9 mouse cellular contexts compared by ENCODE assay signal in genomic region chr11:20915687-20916432, GRCm38 (mm10).
DNase-seq lines count a peak whose midpoint lies in the region; ATAC-seq and TF ChIP-seq lines count a peak whose summit lies in the region.
"Had no signal": no experiment of that assay in that cellular context is flagged by ENCODE, and none has a peak within 500 bp of the region (broad histone marks: within the 10 kb centered on the region; RNA-seq: fewer than 3 reads in every experiment).

No protein-coding gene starts in this region.

- peaks cover 95% of the 10 kb centered on the region for H3K4me1 ChIP-seq in megakaryocyte, embryonic 14.5 days
- H3K4me1 ChIP-seq in embryonic facial prominence, embryonic 11.5 days (ENCODE audit: control insufficient read depth, insufficient read depth, low read length), result no peaks in the 10 kb centered on the region
- H3K4me1 ChIP-seq in hindbrain, embryonic 16.5 days (ENCODE audit: control insufficient read depth, insufficient read depth, low read depth, low read length), result peaks cover 2% of the 10 kb centered on the region; the same call in 1 of the 2 replicates
- peaks cover 20% of the 10 kb centered on the region; the same call in 1 of the 2 replicates for H3K4me1 ChIP-seq in lung, postnatal 0 days (ENCODE audit: insufficient read depth, low read depth, low read length)

- H3K9me3 ChIP-seq in megakaryocyte, embryonic 14.5 days, result no peaks in the 10 kb centered on the region
- H3K9me3 ChIP-seq in embryonic facial prominence, embryonic 11.5 days (replicated peaks; ENCODE audit: control insufficient read depth, low read length), result no peaks in the 10 kb centered on the region
- H3K9me3 ChIP-seq in hindbrain, embryonic 16.5 days (ENCODE audit: control insufficient read depth, low read length), result no peaks in the 10 kb centered on the region
- H3K9me3 ChIP-seq in lung, postnatal 0 days (ENCODE audit: low read length), result no peaks in the 10 kb centered on the region

- peak overlapping the region; percentile 44 for H3K4me3 ChIP-seq in megakaryocyte, embryonic 14.5 days (replicated peaks)
- H3K4me3 ChIP-seq in embryonic facial prominence, embryonic 11.5 days (ENCODE audit: low read depth, low read length), result no peak overlapping the region
- no peak overlapping the region for H3K4me3 ChIP-seq in hindbrain, embryonic 16.5 days (ENCODE audit: low read length)
- H3K4me3 ChIP-seq in lung, postnatal 0 days (ENCODE audit: low read depth, low read length), result no peak overlapping the region
- H3K4me3 ChIP-seq: myocyte had no signal

- H3K27me3 ChIP-seq in megakaryocyte, embryonic 14.5 days (replicated peaks), result no peaks in the 10 kb centered on the region
- H3K27me3 ChIP-seq in embryonic facial prominence, embryonic 11.5 days (ENCODE audit: control insufficient read depth, insufficient read depth, low read length), result no peaks in the 10 kb centered on the region
- no peaks in the 10 kb centered on the region for H3K27me3 ChIP-seq in hindbrain, embryonic 16.5 days (replicated peaks; ENCODE audit: control insufficient read depth, insufficient read depth, low read length)
- H3K27me3 ChIP-seq in lung, postnatal 0 days (replicated peaks; ENCODE audit: insufficient read depth, low read length), result no peaks in the 10 kb centered on the region

- H3K9ac ChIP-seq in embryonic facial prominence, embryonic 11.5 days (replicated peaks; ENCODE audit: low read length), result no peak overlapping the region
- no peak overlapping the region for H3K9ac ChIP-seq in hindbrain, embryonic 16.5 days (ENCODE audit: low read depth, low read length)
- no peak overlapping the region for H3K9ac ChIP-seq in lung, postnatal 0 days (replicated peaks; ENCODE audit: low read depth)

- peaks cover 9% of the 10 kb centered on the region for H3K36me3 ChIP-seq in megakaryocyte, embryonic 14.5 days (replicated peaks; ENCODE audit: low read length)
- H3K36me3 ChIP-seq in embryonic facial prominence, embryonic 11.5 days (replicated peaks; ENCODE audit: control insufficient read depth, insufficient read depth, low read depth, low read length), result no peaks in the 10 kb centered on the region
- no peaks in the 10 kb centered on the region for H3K36me3 ChIP-seq in hindbrain, embryonic 16.5 days (ENCODE audit: control insufficient read depth, insufficient read depth, low read length)
- no peaks in the 10 kb centered on the region for H3K36me3 ChIP-seq in lung, postnatal 0 days (ENCODE audit: insufficient read depth, low read length)

- DNase-seq in embryonic facial prominence, embryonic 11.5 days (ENCODE audit: low spot score), result peak; percentile 30
- peak; percentile 46 for DNase-seq in lung, postnatal 0 days (ENCODE audit: low spot score)
- DNase-seq in adrenal gland, postnatal 36 days, result no peak
- DNase-seq in layer of hippocampus, postnatal 14 days (ENCODE audit: low spot score in 2 of 2), result no peak
- DNase-seq in cerebellum, adult 18-20 months, result no peak

- ATAC-seq in megakaryocyte, adult 5-6 weeks (ENCODE audit: poor library complexity, severe bottlenecking), result no peak
- ATAC-seq in embryonic facial prominence, embryonic 11.5 days (replicated peaks; ENCODE audit: insufficient number of reproducible peaks, low FRiP score, low TSS enrichment, low read depth), result no peak
- ATAC-seq in hindbrain, embryonic 16.5 days, result 0 out of 2 replicates have a peak, but pooled peaks have one; percentile 48
- ATAC-seq in lung, postnatal 0 days, result no peak

- H3K27ac ChIP-seq in embryonic facial prominence, embryonic 11.5 days (replicated peaks; ENCODE audit: low read depth, low read length), result no peak overlapping the region
- peak overlapping the region; percentile 37; the same call in 1 of the 2 replicates for H3K27ac ChIP-seq in hindbrain, embryonic 16.5 days (ENCODE audit: low read depth, low read length)
- no peak overlapping the region for H3K27ac ChIP-seq in lung, postnatal 0 days (ENCODE audit: low read length)

- WGBS in embryonic facial prominence, embryonic 11.5 days, result 31% methylated on average over 7 of the region's 7 CpGs
- WGBS in hindbrain, embryonic 16.5 days, result 43% methylated on average over 7 of the region's 7 CpGs
- 41% methylated on average over 7 of the region's 7 CpGs for WGBS in lung, postnatal 0 days

- no peak for TF ChIP-seq EP300 in lung, postnatal 0 days (IDR thresholded peaks at IDR 0.05)

- no peak overlapping the region for H3K4me2 ChIP-seq in embryonic facial prominence, embryonic 11.5 days (ENCODE audit: low read depth, low read length)
- H3K4me2 ChIP-seq in hindbrain, embryonic 16.5 days (ENCODE audit: low read length), result no peak overlapping the region
- no peak overlapping the region for H3K4me2 ChIP-seq in lung, postnatal 0 days (replicated peaks; ENCODE audit: low read depth, low read length)

- TF ChIP-seq CTCF in lung, postnatal 0 days (IDR thresholded peaks at IDR 0.05), result peak; percentile 64

Comparison
In these comparisons a context has a peak if more than half of its experiments do, and no peak if none do; other contexts are left out.
1. DNase-seq: peak in embryonic facial prominence, embryonic 11.5 days (single experiment) and lung, postnatal 0 days (single experiment); none in adrenal gland, postnatal 36 days (0 of 2), layer of hippocampus, postnatal 14 days (0 of 2) and cerebellum, adult 18-20 months (0 of 2).